Mouse (Mus musculus): ENCODE results near the gene Gm17359. TPM values are rescaled to one million over a fixed set of nuclear protein-coding genes. Genes with fewer than 3 reads are reported as not detected.

The Gm17359 gene
- total and polyA plus RNA-seq, 3 experiments, result not detected

- Histone ChIP-seq H3K27me3 (replicated peaks) (no peaks in the 10 kb centered on the region), H3K79me2 (replicated peaks; ENCODE audit: control insufficient read depth, extremely low read depth, insufficient read depth, poor library complexity, severe bottlenecking) (no peaks in the 10 kb centered on the region), H3K4me2 (ENCODE audit: insufficient read depth, low read depth, poor library complexity, severe bottlenecking) (no peak overlapping the region), H3K9me3 (replicated peaks; ENCODE audit: low read length) (no peaks in the 10 kb centered on the region), H3K27ac (ENCODE audit: insufficient read depth, low read depth) (no peak overlapping the region), H3K4me1 (ENCODE audit: control insufficient read depth in 1 of 2, insufficient read depth in 2 of 2) (no peaks in the 10 kb centered on the region), H3K9ac (ENCODE audit: insufficient read depth, low read depth) (no peak overlapping the region), H3K4me3 (replicated peaks in 1 of 3; ENCODE audit: low read depth in 2 of 3, low read length in 2 of 3, poor library complexity in 1 of 3) (no peak overlapping the region), H3K36me3 (replicated peaks in 1 of 2; ENCODE audit: control insufficient read depth in 1 of 2, insufficient read depth in 1 of 2, low read length in 1 of 2) (peaks cover 0 to 2% of the 10 kb centered on the region in 2 experiments)
- DNase-seq (ENCODE audit: extremely low read depth), result no peak
- no peak for TF ChIP-seq USF2 (conservative IDR thresholded peaks at IDR 0.05; ENCODE audit: low read depth, low read length)
- no peak for TF ChIP-seq ZMIZ1 (IDR thresholded peaks at IDR 0.05; ENCODE audit: low read depth, low read length)
- TF ChIP-seq HCFC1 (IDR thresholded peaks at IDR 0.05; ENCODE audit: low read depth, low read length), result no peak
- TF ChIP-seq ETS1 (conservative IDR thresholded peaks at IDR 0.05; ENCODE audit: low read depth, low read length), result no peak
- TF ChIP-seq RAD21 (IDR thresholded peaks at IDR 0.05; ENCODE audit: low read depth, low read length), result no peak
- TF ChIP-seq RCOR1 (conservative IDR thresholded peaks at IDR 0.05; ENCODE audit: low read depth, low read length), result no peak
- TF ChIP-seq GABPA (IDR thresholded peaks at IDR 0.05; ENCODE audit: insufficient replicate concordance, low read depth, low read length), result no peak
- no peak for TF ChIP-seq SIN3A (IDR thresholded peaks at IDR 0.05; ENCODE audit: low read length)
- in situ Hi-C loops (cut with MboI; ENCODE audit: low pct_ligation_motif_present, low pct_unique_long_range_greater_than_20kb, low sequenced_read_pairs) (loop anchor here (25.0 kb wide), 1 partner anchor 246 kb away; no protein-coding TSS in a partner anchor), dilution Hi-C loops (cut with MboI; ENCODE audit: extremely low pct_ligation_motif_present, extremely low pct_unique_long_range_greater_than_20kb, low sequenced_read_pairs) (no loop called here)
These were observed 122.3 kb downstream of the Gm17359 start for GRCm38 (mm10) chr3:79458651-79459275.

GRCm38 (mm10) chr3:79469440-79469839 is 133.0 kb downstream of the Gm17359 start:
- dilution Hi-C loops (cut with MboI; ENCODE audit: extremely low pct_ligation_motif_present, extremely low pct_unique_long_range_greater_than_20kb, low sequenced_read_pairs), result no loop called here
- no peak for DNase-seq (ENCODE audit: extremely low read depth)
- Histone ChIP-seq H3K9me3 (replicated peaks; ENCODE audit: low read length) (no peaks in the 10 kb centered on the region), H3K27me3 (replicated peaks) (no peaks in the 10 kb centered on the region), H3K79me2 (replicated peaks; ENCODE audit: control insufficient read depth, extremely low read depth, insufficient read depth, poor library complexity, severe bottlenecking) (no peaks in the 10 kb centered on the region), H3K4me2 (ENCODE audit: insufficient read depth, low read depth, poor library complexity, severe bottlenecking) (no peak overlapping the region), H3K4me1 (ENCODE audit: control insufficient read depth in 1 of 2, insufficient read depth in 2 of 2) (no peaks in the 10 kb centered on the region), H3K36me3 (replicated peaks in 1 of 2; ENCODE audit: control insufficient read depth in 1 of 2, insufficient read depth in 1 of 2, low read length in 1 of 2) (no peaks in the 10 kb centered on the region), H3K27ac (ENCODE audit: insufficient read depth, low read depth) (no peak overlapping the region), H3K9ac (ENCODE audit: insufficient read depth, low read depth) (no peak overlapping the region), H3K4me3 (replicated peaks in 1 of 3; ENCODE audit: low read depth in 2 of 3, low read length in 2 of 3, poor library complexity in 1 of 3) (no peak overlapping the region)
- in situ Hi-C loops (cut with MboI; ENCODE audit: low pct_ligation_motif_present, low pct_unique_long_range_greater_than_20kb, low sequenced_read_pairs), result loop anchor here (25.0 kb wide), 1 partner anchor 257 kb away; no protein-coding TSS in a partner anchor
- TF ChIP-seq GABPA (IDR thresholded peaks at IDR 0.05; ENCODE audit: insufficient replicate concordance, low read depth, low read length) (no peak), ZMIZ1 (IDR thresholded peaks at IDR 0.05; ENCODE audit: low read depth, low read length) (no peak), MYC (IDR thresholded peaks at IDR 0.05; ENCODE audit: low read depth, low read length) (no peak), MEF2A (IDR thresholded peaks at IDR 0.05; ENCODE audit: borderline replicate concordance, low read depth, low read length) (no peak), NRF1 (IDR thresholded peaks at IDR 0.05; ENCODE audit: low read depth, low read length) (no peak), USF2 (conservative IDR thresholded peaks at IDR 0.05; ENCODE audit: low read depth, low read length) (no peak), HCFC1 (IDR thresholded peaks at IDR 0.05; ENCODE audit: low read depth, low read length) (no peak), IRF4 (IDR thresholded peaks at IDR 0.05; ENCODE audit: low read depth, low read length) (no peak), CHD1 (IDR thresholded peaks at IDR 0.05; ENCODE audit: low read depth, low read length) (no peak), ETS1 (conservative IDR thresholded peaks at IDR 0.05; ENCODE audit: low read depth, low read length) (no peak), BHLHE40 (IDR thresholded peaks at IDR 0.05; ENCODE audit: low read depth, low read length) (no peak)
